Mouse (Mus musculus): Measurements from ENCODE around the gene Nsun2.

The Nsun2 gene

DNA sequence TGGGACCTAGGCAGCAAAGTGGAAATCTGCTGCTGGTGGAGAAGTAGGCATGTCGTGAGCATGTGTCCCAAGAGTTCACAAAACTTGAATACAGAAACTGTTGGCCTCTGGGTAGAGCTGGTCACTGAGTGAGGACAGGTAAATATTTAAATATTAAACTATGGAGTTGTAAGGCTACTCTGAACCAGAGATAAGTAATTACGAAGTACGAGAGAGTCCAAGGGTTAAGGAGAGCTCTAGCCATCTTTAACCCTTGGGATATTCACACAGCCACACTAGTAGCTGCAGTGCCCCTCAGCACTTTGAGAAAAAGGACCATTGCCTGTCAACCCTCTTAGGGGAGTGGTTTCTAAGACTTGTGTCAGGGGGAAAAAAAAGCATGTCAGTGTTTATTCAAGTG is 102.8 kb downstream of the Nsun2 start:
- no peak for DNase-seq (ENCODE audit: low spot score in 2 of 2)

DNA sequence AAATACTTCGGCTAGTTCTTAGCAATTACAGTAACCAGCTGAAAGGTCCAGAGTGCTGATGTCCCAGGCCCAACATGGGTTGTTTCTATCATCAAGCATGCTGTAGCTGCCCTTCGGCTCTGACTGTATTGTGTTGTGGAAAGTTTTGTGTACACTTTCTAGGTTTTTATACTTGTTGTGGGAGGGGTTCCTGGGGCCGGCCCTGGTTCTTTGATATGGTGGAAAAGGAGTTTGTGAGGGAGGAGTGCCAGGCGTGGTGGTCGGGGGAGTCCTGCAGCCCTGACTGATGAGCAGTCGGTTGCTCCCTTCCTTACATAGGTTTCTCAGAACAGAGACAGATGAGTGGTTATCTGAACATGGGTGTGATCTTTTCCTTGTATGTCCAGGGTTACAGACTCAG is 103.3 kb downstream of the Nsun2 start:
- DNase-seq (ENCODE audit: low spot score in 2 of 2) = no peak

DNA sequence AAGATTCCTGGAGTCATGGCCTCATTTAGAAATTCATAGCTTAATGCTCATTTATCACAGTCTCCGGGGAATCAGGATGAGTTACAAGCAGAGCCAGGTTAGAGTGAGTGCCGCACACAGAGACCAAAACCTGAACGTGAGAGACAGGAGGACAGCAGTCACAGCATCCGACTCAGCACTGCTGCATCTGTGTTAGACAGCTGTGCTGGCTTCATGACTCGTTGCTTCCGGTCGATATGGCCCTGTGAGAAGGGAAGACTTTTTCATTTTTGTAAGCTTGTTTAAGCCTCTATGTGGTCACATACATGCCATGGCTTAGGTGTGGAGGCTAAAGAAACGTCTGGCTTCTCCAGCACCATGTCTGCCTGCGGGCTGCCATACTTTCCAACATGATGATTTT is 104.1 kb downstream of the Nsun2 start:
- no peak for DNase-seq (ENCODE audit: low spot score in 2 of 2)

DNA sequence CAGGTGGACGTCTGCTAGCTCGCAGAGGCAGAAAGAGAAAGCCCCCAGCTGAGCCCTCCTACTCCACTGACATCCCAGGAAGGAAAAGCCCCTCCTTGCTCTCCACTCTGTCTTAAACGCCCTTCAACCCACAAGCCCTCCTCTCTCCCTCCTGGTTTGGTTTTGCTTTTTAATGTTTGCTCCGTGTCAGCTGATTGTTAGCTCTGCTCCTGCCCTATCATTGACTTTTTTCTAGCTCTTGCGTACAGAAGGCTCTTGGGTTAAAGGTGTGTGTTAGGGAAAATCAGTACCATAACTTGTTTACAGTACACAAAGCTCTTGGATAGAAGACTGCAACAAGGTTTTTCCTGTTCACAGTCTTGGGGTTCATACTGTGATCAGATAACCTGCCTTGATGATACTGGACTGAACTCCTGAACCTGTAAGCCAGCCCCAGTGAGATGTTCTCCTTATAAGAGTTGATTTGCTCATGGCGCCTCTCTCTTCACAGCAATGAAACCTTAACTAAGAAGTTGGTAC is 104.6 kb downstream of the Nsun2 start:
- DNase-seq (ENCODE audit: low spot score in 2 of 2) = no peak

DNA sequence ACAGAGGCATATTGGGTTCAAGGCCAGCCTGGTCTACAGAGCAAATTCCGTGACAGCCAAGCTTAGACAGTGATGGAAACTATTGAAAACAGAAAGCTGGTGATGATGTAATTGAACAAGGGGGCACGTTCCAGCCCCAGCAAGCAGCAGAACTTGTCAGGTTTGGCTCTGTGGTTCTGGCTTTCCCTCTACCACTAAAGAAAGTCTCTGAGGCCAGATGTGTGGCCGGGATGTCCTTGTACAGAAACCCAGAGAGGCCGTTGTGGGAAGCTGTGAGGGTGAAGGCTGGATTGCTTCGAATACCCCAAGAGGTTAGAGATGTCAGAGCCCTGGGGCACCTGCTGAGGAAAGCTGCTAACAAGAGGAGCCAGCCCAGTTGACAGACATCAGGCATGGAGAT is 105.7 kb downstream of the Nsun2 start:
- no peak for DNase-seq (ENCODE audit: low spot score in 2 of 2)

DNA sequence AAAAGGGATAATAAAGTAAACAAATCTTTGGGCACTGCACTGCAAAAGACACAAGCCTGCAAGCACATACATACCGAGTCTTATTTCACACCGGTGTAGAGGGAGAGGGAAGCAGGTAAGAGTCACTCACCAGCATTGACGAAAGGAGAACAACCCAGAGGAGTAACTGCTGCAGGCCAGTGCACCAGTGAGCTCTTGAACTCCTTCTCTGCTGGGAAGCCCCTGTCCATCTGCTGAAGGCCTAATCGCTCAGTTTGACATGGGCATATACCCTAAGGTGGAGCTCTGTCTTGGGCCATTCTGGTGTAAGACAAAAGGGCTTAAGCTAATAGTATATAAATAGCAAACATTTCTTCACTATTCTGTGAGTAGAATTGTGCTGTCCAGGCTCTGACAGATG is 106.6 kb downstream of the Nsun2 start:
- no peak for DNase-seq (ENCODE audit: low spot score in 2 of 2)

DNA sequence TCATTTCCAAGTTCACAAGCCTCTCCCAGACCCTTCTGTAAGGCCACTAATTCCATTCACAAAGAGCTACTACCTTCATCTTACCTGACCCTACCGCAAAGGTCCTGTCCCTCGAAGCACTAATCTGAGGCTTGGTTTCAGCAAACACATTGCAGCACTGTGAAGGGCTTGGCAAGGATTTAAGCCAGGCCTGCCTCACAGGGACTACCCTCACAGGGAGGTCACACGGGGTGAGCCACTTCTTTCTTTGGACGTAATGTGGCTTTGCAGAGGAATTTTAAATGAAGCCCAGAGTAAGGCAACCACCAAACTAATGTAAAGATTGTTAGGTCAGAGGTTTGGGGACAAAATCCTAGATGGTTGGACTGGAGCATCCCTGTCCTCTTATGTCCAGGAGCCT is 107.0 kb downstream of the Nsun2 start:
- no peak for DNase-seq (ENCODE audit: low spot score in 2 of 2)

DNA sequence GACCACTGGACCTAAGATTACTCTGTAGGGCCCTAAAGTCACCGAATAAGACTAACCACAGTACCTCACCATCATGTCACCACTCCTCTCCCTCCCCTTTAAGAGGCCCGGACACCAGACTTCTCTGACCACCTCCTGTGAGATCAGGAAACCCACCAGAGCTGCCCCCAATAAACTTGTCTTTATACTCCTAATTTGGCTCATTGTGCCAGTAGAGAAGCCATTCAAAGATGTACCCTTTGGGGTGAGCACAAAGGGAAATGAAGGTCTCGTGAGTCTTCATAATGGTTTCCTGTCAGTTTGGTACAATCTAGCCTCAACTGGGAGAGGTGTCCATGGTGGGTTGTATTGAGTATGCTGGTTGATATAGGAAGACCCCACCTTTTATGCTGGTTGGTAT is 107.5 kb downstream of the Nsun2 start:
- no peak for DNase-seq (ENCODE audit: low spot score in 2 of 2)

DNA sequence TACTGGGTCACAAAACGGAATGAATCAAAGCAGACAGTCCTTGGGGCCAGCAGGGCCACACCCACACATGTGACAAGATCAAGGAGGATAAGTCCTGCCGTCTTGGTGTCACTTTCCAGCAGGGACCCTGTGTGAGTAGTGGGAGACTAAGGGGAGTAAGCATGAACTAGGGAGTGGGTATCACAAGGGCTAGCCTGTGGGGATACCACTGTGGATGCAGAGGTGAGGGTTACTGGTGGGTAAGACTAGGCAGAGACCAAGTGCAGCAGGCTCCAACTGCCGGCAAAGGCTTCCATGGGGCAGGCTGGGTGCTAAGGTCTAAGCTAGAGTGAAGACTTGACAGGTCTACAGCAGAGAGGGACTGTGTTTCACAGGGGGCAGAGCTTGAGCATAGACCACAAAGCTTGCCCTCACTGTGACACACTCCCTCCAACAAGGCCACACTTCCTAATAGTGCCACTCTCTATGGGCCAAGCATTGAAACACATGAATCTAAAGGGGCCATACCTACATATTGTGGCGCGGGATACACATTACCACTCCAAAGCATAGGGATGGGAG is 109.2 kb downstream of the Nsun2 start:
- DNase-seq (ENCODE audit: low spot score in 2 of 2) = no peak

DNA sequence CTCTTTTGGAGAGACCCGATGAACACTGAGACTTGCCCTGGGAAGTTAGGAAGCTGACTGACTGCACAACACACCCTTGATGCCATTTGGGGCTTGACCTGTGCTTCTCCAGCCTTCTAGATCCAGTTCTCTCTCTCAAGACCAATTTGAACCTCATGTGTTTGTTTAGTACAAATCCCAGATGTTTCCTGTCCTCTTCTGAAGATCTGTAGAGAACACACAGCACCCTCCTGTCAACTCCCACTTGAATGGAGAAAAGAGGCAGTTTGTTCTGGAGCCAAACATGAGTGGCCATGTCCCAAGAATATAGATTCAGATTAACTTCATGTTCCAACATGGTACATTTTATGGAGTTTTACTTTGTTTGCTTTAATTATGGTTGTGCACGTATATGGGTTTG is 110.4 kb downstream of the Nsun2 start:
- no peak for DNase-seq (ENCODE audit: low spot score in 2 of 2)

DNA sequence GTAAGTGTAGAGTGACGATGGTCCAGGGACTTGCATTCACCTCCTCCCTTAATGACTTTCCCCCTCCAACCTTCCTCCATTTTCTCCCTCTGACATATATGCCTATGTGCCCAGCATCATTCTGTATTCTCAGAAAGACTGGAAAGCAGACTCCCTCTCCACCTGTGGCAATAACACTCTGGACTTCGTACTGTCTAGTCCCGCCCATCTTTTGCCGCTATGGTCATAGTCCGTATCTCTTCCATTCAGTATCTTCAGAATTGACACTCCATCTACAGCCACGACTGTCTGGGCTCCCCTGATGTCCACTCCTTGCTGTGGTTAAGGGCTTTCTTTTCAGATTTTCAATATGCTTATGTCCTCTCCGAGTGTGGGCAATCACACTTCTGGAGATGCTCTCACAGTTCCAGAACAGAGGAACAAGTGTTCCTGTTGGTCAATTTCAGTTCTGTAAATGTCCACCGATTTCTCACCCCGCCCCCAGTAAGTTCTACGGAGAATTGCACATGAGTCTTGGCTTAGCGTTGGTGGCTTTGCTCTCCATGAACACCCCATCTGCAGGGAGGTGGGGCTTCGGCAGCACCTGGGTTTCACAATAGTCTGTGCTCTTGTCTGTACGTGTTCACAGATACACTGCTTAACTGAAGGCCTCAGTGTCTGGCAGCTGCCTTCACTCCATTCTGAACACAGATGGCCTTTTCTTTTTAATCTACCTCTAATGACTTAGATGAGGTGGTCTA is 111.1 kb downstream of the Nsun2 start:
- DNase-seq (ENCODE audit: low spot score in 2 of 2) = peak in 1 of 2 experiments; percentile 25

DNA sequence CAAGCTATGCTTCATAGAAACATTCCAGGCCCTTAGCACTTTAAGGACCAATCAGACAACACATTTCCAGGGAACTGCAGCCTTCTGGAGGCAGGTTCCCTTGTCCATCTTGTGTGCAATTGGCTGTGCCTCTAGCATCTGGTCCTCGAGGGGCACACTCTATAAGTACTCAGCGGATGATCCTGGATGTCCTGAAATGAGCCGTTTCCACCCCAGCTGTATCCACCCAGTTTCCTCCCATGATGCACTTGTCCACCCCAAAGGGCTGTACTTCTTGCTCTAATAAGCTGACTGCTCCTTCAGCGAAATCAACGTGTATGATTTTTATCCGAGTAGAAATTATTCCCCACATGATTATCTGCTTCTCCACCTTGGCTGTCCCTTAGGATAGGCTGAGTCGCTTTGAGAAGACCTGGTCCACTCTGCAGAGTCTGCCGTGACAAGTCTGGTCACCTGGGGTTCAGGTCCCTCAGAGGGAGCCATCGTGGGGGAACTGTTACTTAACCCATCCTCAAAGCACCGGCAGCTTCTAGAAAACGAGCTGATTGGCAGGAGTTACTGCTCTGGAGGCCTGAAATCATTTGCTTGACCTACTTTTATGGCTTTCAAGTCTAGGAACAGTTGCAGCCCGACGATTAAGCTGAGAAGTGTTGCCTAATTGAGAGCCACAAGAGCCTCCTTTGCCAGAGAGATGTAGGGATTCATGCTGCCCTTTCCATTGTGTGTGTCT is 112.3 kb downstream of the Nsun2 start:
- DNase-seq (ENCODE audit: low spot score in 2 of 2) = no peak

DNA sequence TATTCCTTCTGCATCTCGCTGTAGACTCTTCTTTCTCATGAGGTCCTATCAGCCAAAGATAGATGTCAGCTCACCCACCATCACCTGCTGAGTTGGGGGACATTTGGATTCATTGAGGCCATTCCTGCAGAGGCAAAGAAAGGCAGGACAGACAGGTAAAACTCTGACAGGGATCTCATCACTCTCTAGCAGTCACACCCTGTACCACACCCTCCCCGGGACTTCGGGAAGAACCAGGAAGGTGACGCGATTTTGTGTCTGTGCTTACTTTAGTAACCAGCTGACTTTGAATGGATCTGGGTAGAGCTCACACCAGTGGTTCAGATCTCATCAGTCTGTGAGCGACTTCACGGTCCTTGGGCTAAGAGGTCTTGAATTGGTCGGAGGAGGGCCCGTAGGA is 112.9 kb downstream of the Nsun2 start:
- DNase-seq (ENCODE audit: low spot score in 2 of 2) = no peak

DNA sequence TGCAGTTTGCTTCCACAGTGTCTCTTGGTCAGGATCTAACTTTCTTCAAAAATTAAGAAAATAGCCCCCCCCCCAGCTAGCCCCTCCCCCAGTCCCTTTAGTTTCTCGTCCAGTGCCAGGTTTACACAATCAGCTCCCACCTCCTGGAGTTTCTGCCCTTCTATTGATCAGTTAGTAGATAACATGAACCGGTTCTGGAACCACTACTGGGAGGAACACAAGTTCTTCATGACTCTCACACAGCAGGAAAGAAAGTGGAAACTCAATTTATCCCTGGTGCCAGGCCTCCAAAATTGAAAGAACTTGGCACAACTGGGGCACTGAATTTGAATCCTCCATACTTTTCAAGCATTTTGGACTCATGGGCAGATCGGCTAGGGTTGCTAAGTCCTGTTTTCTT is 121.0 kb downstream of the Nsun2 start:
- DNase-seq (ENCODE audit: low spot score in 2 of 2) = no peak

DNA sequence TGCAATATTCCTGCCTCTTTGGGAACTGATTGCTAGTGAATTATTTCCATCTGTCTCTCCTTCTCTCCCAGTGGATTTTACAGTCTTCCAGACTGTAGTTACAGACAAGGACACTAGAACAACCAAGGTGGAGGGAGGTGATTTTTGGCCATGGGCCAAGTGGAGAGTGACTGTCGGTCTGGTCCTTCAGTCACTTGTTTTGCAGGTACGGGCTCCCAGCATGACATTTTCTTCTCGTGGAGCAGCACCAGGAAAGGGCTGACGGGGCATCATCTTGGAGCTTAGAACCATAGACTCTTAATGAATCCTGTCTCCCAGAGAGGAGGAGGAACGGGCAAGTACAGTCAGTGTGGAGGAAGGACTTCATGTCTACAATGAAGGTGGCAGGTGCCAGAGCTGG is 138.6 kb downstream of the Nsun2 start:
- no peak for DNase-seq (ENCODE audit: low spot score in 2 of 2)

DNA sequence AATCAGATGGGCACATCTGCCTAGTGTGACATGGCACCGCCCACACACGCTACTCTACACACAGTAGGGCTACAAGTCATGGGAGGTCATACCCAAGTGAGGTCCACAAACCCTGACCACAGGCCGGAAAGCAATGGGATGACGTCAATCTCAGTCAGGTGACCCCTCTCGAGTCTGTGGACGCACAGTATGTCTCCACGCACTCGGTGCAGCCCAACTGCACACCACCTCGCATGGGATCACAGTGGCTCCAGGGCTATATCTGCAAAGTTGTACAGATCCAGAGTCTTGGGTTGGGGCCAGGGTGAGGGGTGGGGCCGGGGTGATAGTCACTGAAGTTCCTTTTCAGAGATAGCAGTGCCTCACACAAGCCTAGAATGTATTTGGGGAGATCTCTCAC is 139.0 kb downstream of the Nsun2 start:
- no peak for DNase-seq (ENCODE audit: low spot score in 2 of 2)

DNA sequence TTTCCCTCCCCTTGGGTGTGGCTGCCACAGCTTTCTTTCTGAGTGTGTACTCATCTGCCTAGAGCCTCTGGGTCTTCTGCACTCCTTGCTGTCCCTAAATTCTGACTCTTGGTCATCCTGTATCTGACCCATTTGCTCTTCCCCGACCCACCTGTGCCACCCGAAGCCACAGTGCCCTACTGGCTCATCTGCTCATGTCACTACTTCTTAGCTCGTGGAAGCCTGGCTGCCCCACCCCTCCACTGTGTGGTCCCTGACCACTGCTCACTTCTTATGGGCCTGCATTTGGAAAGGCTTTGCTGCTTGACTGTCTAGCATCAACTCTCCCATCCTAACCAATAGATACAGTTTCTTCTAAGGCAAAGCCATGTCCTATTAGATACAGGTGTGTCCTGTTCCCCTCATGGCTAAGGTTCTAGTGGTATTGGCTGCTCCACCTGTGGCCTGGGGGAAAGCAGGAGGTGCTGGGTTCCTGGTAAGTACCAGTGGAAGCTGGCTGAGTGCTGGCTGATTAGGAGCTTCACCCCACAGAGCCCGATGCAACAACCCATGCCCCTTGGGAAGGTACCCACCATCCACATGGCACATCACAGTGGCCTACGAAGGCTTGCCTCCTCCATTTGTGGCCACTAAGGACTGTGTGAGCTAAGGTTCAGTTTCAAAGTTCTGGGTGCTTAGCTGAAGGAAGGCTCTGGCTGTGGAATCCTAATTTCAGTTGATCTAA is 139.8 kb downstream of the Nsun2 start:
- DNase-seq (ENCODE audit: low spot score in 2 of 2) = no peak

DNA sequence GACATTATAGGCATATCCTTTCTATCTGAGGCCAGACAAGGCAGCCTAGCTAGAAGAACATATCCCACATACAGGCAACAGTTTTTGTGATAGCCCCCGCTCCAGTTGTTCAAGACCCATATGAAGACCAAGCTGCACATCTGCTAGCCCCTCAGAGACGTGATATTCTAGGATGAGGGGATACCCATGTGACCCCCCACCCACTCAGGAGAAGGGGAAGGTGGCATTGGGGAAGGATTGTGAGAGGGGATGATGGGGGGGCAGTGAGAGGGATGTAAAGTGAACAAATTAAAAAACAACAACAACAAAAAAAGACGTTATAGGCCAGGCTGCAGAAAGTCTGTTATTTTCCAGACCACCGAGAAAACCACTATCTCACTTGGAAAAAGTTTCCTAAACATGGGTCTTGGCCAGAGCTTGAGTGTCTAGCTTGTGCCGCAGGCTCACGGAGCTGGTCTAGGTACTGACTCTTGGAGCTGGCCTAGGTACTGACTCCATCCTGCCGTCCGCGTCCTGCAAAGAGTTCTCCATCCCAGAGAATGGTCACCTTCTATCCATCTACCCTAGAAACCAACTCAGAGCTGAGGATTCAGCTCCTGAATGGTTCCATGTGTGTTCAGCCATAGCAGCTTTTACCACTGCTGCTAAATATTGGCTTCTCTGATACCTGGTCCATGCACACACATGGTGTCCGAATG is 140.5 kb downstream of the Nsun2 start:
- DNase-seq (ENCODE audit: low spot score in 2 of 2) = no peak

Data from urinary bladder, postnatal 36 days (tissue).